Mouse (Mus musculus) frontal cortex, adult (tissue): ENCODE data around the gene Lxn.

Experiments used
- ATAC-seq: cut with Nextera tagmentation; 2 replicates; pipeline ENCODE4 v1.9.2; 2017; ENCODE audit warnings: mild to moderate bottlenecking, moderate library complexity, mixed read lengths; ENCODE audit not compliant: low TSS enrichment

The Lxn gene

GRCm38 (mm10) chr3:67463450-67464372, at the start of gene Lxn:
TSS of gene Lxn (minus strand) at chr3:67463926.
- peak; percentile 96 for ATAC-seq

- peak; percentile 75 for ATAC-seq
These were observed 49.1 kb upstream of the Lxn start for GRCm38 (mm10) chr3:67512807-67513206.

GRCm38 (mm10) chr3:67508216-67508892, 44.6 kb upstream of the Lxn start:
- peak; percentile 72 for ATAC-seq

- no peak for ATAC-seq
These were observed 41.6 kb upstream of the Lxn start for GRCm38 (mm10) chr3:67505286-67505685.

GRCm38 (mm10) chr3:67503878-67504277, 40.2 kb upstream of the Lxn start:
- ATAC-seq = no peak

GRCm38 (mm10) chr3:67499406-67499791, 35.7 kb upstream of the Lxn start:
- ATAC-seq = no peak

GRCm38 (mm10) chr3:67498773-67499405, 35.2 kb upstream of the Lxn start:
- ATAC-seq = no peak

- no peak for ATAC-seq
These were observed 34.3 kb upstream of the Lxn start for GRCm38 (mm10) chr3:67497998-67498397.

GRCm38 (mm10) chr3:67496310-67496709, 32.6 kb upstream of the Lxn start:
- no peak for ATAC-seq

- peak; percentile 58 for ATAC-seq
These were observed 29.4 kb upstream of the Lxn start for GRCm38 (mm10) chr3:67493132-67493531.

- peak; percentile 64 for ATAC-seq
These were observed 28.6 kb upstream of the Lxn start for GRCm38 (mm10) chr3:67492086-67492869.

- no peak for ATAC-seq
These were observed 26.4 kb upstream of the Lxn start for GRCm38 (mm10) chr3:67490156-67490555.

GRCm38 (mm10) chr3:67485233-67485632, 21.5 kb upstream of the Lxn start:
- ATAC-seq = no peak

GRCm38 (mm10) chr3:67482400-67482799, 18.7 kb upstream of the Lxn start:
- ATAC-seq = no peak

GRCm38 (mm10) chr3:67479806-67480205, 16.1 kb upstream of the Lxn start:
- no peak for ATAC-seq

GRCm38 (mm10) chr3:67473438-67473837, 9.7 kb upstream of the Lxn start:
- ATAC-seq = no peak

GRCm38 (mm10) chr3:67471408-67472127, 7.8 kb upstream of the Lxn start:
- ATAC-seq = no peak

- ATAC-seq = no peak
These were observed 3.6 kb upstream of the Lxn start for GRCm38 (mm10) chr3:67467281-67467680.

GRCm38 (mm10) chr3:67466576-67466975, 2.9 kb upstream of the Lxn start:
- no peak for ATAC-seq

GRCm38 (mm10) chr3:67463001-67463400, 725 bp downstream of the Lxn start:
- peak; percentile 38; the same call in 1 of the 2 replicates for ATAC-seq

- ATAC-seq = no peak
These were observed 1.1 kb downstream of the Lxn start for GRCm38 (mm10) chr3:67462578-67462977.
